Mouse (Mus musculus) small intestine, adult 2 months (tissue): Measurements from ENCODE around the gene Cenpk. TPM values are rescaled to one million over a fixed set of nuclear protein-coding genes. Genes with fewer than 3 reads are reported as not detected.

Experiments
- H3K27ac ChIP-seq: fragments of 200-500 bp; 2 replicates; pipeline ENCODE4 v1.5.1; 2012; ENCODE audit warnings: low read depth, low read length, control low read depth, inconsistent platforms; ENCODE audit not compliant: insufficient read depth
- H3K27me3 ChIP-seq: fragments of 200-500 bp; 2 replicates; pipeline ENCODE4 v1.6.1; 2012; ENCODE audit warnings: mild to moderate bottlenecking, moderate library complexity, low read length, inconsistent platforms; ENCODE audit not compliant: control insufficient read depth, insufficient read depth
- H3K36me3 ChIP-seq: fragments of 200-500 bp; 2 replicates; pipeline ENCODE4 v1.6.1; 2012; ENCODE audit warnings: mild to moderate bottlenecking, low read length, control low read depth, inconsistent platforms; ENCODE audit not compliant: control insufficient read depth, insufficient read depth
- H3K4me1 ChIP-seq: fragments of 200-500 bp; 2 replicates; pipeline ENCODE4 v1.6.1; 2012; ENCODE audit warnings: low read length, inconsistent platforms, mixed read lengths; ENCODE audit not compliant: control insufficient read depth, insufficient read depth, insufficient read length
- H3K4me3 ChIP-seq: fragments of 200-500 bp; 2 replicates; pipeline ENCODE4 v1.5.1; 2012; ENCODE audit warnings: low read depth, mild to moderate bottlenecking, control low read depth, inconsistent platforms, low read length, moderate library complexity
- CTCF ChIP-seq: fragments of 200-500 bp; IDR thresholded peaks from 2 replicates; pipeline ENCODE4 v1.5.1; 2012; ENCODE audit warnings: low read depth, mild to moderate bottlenecking, control low read depth, inconsistent platforms, low read length, moderate library complexity, mixed read lengths; ENCODE audit not compliant: insufficient replicate concordance, insufficient read length; ENCODE audit errors: extremely low read depth
- POLR2A ChIP-seq: fragments of 200-500 bp; IDR thresholded peaks from 2 replicates; pipeline ENCODE4 v1.6.1; 2012; ENCODE audit warnings: low read depth, mild to moderate bottlenecking, control low read depth, inconsistent platforms, low read length, moderate library complexity
- WGBS: fragments of 180-500 bp; shearing (Covaris S2); methylation state at CpG from one replicate; pipeline ENCODE4 v1.1.7; 2018; 5-methylcytosine and 5-hydroxymethylcytosine counted together
- polyA plus RNA-seq: library from polyadenylated mRNA; depleted of rRNA; stranded (reverse); fragments of >200 nt; gene quantifications from 2 replicates; pipeline ENCODE4 v1.2.3, GENCODE M21; 2012

Gene Cenpk
- polyA plus RNA-seq, 1 experiment = 0.11 TPM

GRCm38 (mm10) chr13:104258997-104259396 is 30.6 kb downstream of the Cenpk start:
- Histone ChIP-seq H3K36me3 (no peaks in the 10 kb centered on the region), H3K4me3 (no peak overlapping the region), H3K27ac (no peak overlapping the region), H3K4me1 (no peaks in the 10 kb centered on the region), H3K27me3 (no peaks in the 10 kb centered on the region)
- TF ChIP-seq POLR2A (no peak), CTCF (no peak)
- 90% methylated on average over 3 of the region's 3 CpGs for WGBS

- Histone ChIP-seq H3K4me1 (no peaks in the 10 kb centered on the region), H3K27ac (no peak overlapping the region), H3K27me3 (no peaks in the 10 kb centered on the region), H3K4me3 (no peak overlapping the region), H3K36me3 (no peaks in the 10 kb centered on the region)
- TF ChIP-seq CTCF = no peak
- no peak for TF ChIP-seq POLR2A
- WGBS = 1% methylated on average over 2 of the region's 2 CpGs
These were observed 56.6 kb downstream of the Cenpk start for GRCm38 (mm10) chr13:104285031-104285431.

GRCm38 (mm10) chr13:104285737-104286311 is 57.4 kb downstream of the Cenpk start:
- no peak for TF ChIP-seq POLR2A
- no peak for TF ChIP-seq CTCF
- Histone ChIP-seq H3K27me3 (no peaks in the 10 kb centered on the region), H3K27ac (peak overlapping the region; percentile 54), H3K4me3 (peak overlapping the region; percentile 61), H3K36me3 (no peaks in the 10 kb centered on the region), H3K4me1 (no peaks in the 10 kb centered on the region)
- under 1% methylated on average over 10 of the region's 10 CpGs for WGBS

GRCm38 (mm10) chr13:104286336-104286735 is 57.9 kb downstream of the Cenpk start:
- Histone ChIP-seq H3K36me3 (no peaks in the 10 kb centered on the region), H3K4me3 (peak overlapping the region; percentile 61; the same call in 1 of the 2 replicates), H3K27me3 (no peaks in the 10 kb centered on the region), H3K4me1 (no peaks in the 10 kb centered on the region), H3K27ac (no peak overlapping the region)
- under 1% methylated on average over 4 of the region's 4 CpGs for WGBS
- no peak for TF ChIP-seq CTCF
- TF ChIP-seq POLR2A = no peak

GRCm38 (mm10) chr13:104286897-104287309 is 58.5 kb downstream of the Cenpk start:
- Histone ChIP-seq H3K27me3 (no peaks in the 10 kb centered on the region), H3K36me3 (no peaks in the 10 kb centered on the region), H3K4me1 (no peaks in the 10 kb centered on the region), H3K4me3 (peak overlapping the region; percentile 64), H3K27ac (peak overlapping the region; percentile 47; the same call in 1 of the 2 replicates)
- WGBS = under 1% methylated on average over 10 of the region's 10 CpGs
- no peak for TF ChIP-seq CTCF
- TF ChIP-seq POLR2A = no peak

GRCm38 (mm10) chr13:104287366-104288225 is 59.2 kb downstream of the Cenpk start, which contains the start of gene Adamts6:
Gene Adamts6, plus strand, starts transcription at chr13:104287835.
- Histone ChIP-seq H3K4me1 (no peaks in the 10 kb centered on the region), H3K4me3 (peak within 1 kb of the TSS; percentile 64), H3K27ac (peak within 1 kb of the TSS; percentile 47), H3K27me3 (no peaks in the 10 kb centered on the region), H3K36me3 (no peaks in the 10 kb centered on the region)
- whole genome bisulfite sequencing = under 1% methylated on average over 23 of the region's 23 CpGs
- TF ChIP-seq POLR2A = no peak
- TF ChIP-seq CTCF = no peak

- Histone ChIP-seq H3K36me3 (no peaks in the 10 kb centered on the region), H3K4me3 (peak overlapping the region; percentile 41), H3K27ac (peak overlapping the region; percentile 9; the same call in 1 of the 2 replicates), H3K4me1 (no peaks in the 10 kb centered on the region), H3K27me3 (no peaks in the 10 kb centered on the region)
- TF ChIP-seq CTCF (no peak), POLR2A (no peak)
- WGBS = 3% methylated on average over 7 of the region's 7 CpGs
These were observed 59.9 kb downstream of the Cenpk start for GRCm38 (mm10) chr13:104288226-104288859.
